Mouse (Mus musculus) adrenal gland, adult 18-20 months (tissue): ENCODE data around the gene 3110018I06Rik. TPM values are rescaled to one million over a fixed set of nuclear protein-coding genes. Genes with fewer than 3 reads are reported as not detected.

Source experiments
- DNase-seq, 2 experiments: peaks; one replicate each; pipeline ENCODE4 v3.0.0; 2021 to 2022; ENCODE audit warnings: low spot score in 2 of 2
- long read RNA-seq, 2 experiments: library from polyadenylated mRNA; stranded (forward); transcript quantifications; one replicate each; pipeline ENCODE4 v2.0.0; 2021
- total RNA-seq, 2 experiments: library from RNA; stranded (reverse); gene quantifications; 1 replicate in 1 of 2; 2 replicates in 1 of 2; pipeline ENCODE4 v1.2.3; 2021

The 3110018I06Rik gene
- total RNA-seq = not detected
- long read RNA-seq, experiment 1 = 0 reads
- long read RNA-seq, experiment 2 = 0 reads

- DNase-seq = no peak
These were observed at the start of gene 3110018I06Rik for GRCm38 (mm10) chr12:107488371-107488770. Gene 3110018I06Rik (plus strand): TSS chr12:107488632.

GRCm38 (mm10) chr12:107444681-107445080 is 43.8 kb upstream of the 3110018I06Rik start:
- no peak for DNase-seq

- DNase-seq = no peak
These were observed 30.6 kb upstream of the 3110018I06Rik start for GRCm38 (mm10) chr12:107457835-107458234.

- peak; percentile 45 to 60 for DNase-seq
These were observed 23.7 kb upstream of the 3110018I06Rik start for GRCm38 (mm10) chr12:107464731-107465130.

GRCm38 (mm10) chr12:107476441-107477291 is 11.8 kb upstream of the 3110018I06Rik start:
- DNase-seq = no peak

- no peak for DNase-seq
These were observed 9.1 kb upstream of the 3110018I06Rik start for GRCm38 (mm10) chr12:107479350-107479749.

- DNase-seq = no peak
These were observed 5.4 kb upstream of the 3110018I06Rik start for GRCm38 (mm10) chr12:107483031-107483430.

- no peak for DNase-seq
These were observed 2.9 kb downstream of the 3110018I06Rik start for GRCm38 (mm10) chr12:107491344-107491743.

- DNase-seq = no peak
These were observed 8.5 kb downstream of the 3110018I06Rik start for GRCm38 (mm10) chr12:107496924-107497323.

- no peak for DNase-seq
These were observed 21.3 kb downstream of the 3110018I06Rik start for GRCm38 (mm10) chr12:107509661-107510237.

- DNase-seq = no peak
These were observed 22.7 kb downstream of the 3110018I06Rik start for GRCm38 (mm10) chr12:107511112-107511511.

- DNase-seq = no peak
These were observed 28.1 kb downstream of the 3110018I06Rik start for GRCm38 (mm10) chr12:107516265-107517217.

- DNase-seq = no peak
These were observed 32.5 kb downstream of the 3110018I06Rik start for GRCm38 (mm10) chr12:107520941-107521340.

GRCm38 (mm10) chr12:107528346-107528880 is 40.0 kb downstream of the 3110018I06Rik start:
- DNase-seq = no peak

- DNase-seq = no peak
These were observed 44.4 kb downstream of the 3110018I06Rik start for GRCm38 (mm10) chr12:107532871-107533270.
